Mouse (Mus musculus) right cerebral cortex, adult 2 months (tissue): Measurements from ENCODE around the gene Piezo1.
A peak's percentile ranks its signal among the peaks of the same experiment; 100 is the strongest.
"Not testable (repeated sequence)": the region's sequence is repeated elsewhere in the genome, so short reads cannot be mapped to it uniquely, and the experiment has no call there.

ENCODE experiments used
- DNase-seq, 2 experiments: peaks; one replicate each; pipeline ENCODE4 v3.0.0; 2021 to 2022; ENCODE audit warnings: low spot score in 2 of 2

Gene Piezo1

DNA sequence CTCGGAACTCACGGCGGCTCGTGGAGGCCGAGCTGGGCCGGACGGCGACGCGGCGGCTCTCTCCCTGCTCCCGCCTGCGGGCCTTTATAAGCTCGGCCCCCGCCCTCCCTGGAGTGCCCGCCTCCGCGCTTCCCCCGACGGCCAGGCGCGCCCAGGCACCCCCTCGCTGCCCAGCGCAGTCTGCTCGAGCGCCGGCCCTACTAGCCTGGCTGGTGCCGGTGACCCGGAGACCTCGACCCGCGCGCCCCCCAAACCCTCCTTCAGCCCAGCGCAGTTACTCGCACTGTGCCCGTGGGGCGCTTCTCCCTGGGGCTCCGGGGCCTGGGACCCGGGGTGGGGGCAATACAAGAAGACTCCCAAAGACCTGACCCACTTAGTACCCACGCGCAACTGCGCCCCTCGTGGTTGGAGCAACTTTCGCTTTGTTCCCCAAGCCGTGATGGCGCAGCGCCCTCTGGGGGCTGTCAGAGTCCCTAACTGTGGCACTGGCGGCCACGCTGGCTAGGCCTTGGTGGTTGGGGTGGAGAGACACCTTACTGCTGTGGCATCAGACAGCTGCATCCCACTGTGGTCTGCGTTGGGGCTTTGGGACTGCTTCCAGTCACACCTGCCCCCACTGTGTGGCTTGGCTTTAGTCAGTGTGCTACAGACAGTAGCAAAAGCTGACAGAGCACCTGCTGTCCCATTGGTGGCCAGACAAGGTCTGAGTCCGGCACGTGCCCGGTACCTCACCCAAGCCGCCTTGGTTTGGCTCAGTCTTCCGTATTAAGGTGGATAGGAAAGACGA, at the start of gene Piezo1:
TSS of gene Piezo1 (minus strand) at position 65 of the 787 bp plus-strand sequence.
- peak; percentile 82 to 87 for DNase-seq

GRCm38 (mm10) chr8:122600666-122601065, 49.5 kb upstream of the Piezo1 start:
- DNase-seq = no peak

DNA sequence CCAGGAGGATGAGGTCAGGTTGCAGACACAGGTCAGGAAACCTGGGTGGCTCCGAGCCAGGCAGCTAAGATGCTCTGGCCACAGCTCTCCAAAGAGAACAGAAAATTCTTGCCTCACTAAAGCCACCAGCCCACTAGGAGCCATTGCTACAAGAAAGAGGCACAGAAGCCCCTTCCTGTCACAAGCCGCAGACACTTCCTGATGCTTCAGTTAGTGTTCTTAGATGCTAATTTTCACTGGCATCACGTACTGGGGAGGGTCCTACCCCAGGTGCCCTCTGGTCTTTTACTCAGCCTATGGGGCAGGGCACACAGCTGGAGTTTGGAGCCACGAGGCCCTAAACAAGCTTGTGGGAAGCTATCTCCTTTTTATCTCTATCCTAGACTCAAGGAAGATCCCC, 44.9 kb upstream of the Piezo1 start:
- no peak for DNase-seq

GRCm38 (mm10) chr8:122593783-122594507, 42.8 kb upstream of the Piezo1 start:
- no peak for DNase-seq

- no peak for DNase-seq
These were observed 42.1 kb upstream of the Piezo1 start for GRCm38 (mm10) chr8:122593240-122593639.

DNA sequence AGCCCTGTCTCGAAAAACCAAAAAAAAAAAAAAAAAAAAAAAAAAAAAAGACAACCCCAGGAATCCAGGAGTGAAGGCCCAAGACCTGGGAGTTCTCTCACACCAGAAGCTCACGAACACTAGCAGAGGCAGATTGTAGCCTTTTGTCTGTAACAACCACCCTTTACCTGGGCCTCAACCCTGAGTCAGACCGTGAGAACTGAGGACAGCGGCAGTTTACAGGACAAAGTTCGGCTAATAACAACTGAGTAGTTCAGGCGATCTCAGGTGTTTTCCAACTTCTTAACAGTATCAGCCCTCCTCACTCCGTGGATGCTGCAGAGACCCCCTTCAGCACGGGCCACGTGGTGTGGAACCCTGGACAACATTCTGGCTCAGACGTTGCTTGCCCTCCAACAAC, 35.6 kb upstream of the Piezo1 start:
- no peak for DNase-seq

DNA sequence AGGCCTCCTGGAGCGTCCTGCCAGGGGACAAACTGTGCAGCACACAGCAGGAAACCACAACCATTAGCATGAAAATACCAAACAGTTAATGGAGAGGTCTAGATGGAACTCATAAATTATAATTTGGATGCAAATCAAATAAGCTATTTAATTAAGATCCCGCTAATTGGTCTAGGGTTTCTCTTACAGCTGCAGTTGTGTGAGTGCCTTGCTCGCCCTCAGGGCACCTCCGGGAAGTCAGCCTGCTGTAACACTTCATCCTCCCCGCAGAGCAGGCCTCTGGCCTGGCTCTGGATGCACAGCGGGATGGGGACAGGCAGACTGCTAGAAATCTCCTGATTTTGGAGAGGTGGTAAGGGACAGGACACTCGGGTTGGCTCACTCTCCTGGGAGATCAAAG, 35.0 kb upstream of the Piezo1 start:
- no peak for DNase-seq

DNA sequence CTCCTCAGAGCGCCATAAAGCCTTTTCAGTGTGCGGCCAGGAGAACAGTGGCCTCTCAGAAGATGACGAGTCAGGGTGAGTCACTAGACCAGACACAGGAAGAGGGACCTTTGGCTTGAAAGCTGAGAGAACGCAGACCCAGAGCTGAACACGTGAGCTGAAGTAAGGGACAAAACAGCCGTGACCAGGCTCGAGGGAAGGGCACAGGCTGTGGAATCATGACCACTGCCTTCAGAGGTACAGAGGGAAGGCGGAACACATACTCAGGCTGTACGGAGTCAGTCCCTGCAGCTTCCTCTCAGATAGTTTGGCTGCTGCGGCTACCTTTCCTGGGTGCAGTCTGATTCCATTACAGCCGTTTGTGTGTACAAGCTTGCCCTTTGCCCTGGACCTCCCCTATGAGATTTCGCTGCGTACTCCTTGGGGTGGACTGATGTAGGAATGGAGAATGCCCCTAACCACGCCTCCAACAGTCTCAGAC, 34.3 kb upstream of the Piezo1 start:
- no peak for DNase-seq

DNA sequence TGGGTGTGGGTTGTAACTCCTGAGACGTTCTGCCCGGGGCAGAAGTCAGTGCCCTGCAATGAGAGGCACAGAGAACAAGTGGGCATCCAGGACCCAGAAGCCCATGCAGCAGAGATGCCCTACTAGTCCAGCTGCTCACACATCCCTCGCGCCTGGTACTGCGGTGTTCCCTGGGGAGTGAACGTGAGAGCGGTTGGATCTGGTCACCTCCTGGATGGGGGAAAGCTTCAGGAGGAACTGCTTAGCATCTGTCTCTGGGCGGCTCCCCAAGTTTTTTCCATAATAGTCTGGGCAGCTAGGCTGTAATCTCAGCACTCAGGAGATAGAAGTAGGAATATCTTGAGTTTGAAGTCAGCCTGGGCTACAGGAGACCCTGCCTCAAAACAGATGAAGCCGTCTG, 33.9 kb upstream of the Piezo1 start:
- DNase-seq = no peak

DNA sequence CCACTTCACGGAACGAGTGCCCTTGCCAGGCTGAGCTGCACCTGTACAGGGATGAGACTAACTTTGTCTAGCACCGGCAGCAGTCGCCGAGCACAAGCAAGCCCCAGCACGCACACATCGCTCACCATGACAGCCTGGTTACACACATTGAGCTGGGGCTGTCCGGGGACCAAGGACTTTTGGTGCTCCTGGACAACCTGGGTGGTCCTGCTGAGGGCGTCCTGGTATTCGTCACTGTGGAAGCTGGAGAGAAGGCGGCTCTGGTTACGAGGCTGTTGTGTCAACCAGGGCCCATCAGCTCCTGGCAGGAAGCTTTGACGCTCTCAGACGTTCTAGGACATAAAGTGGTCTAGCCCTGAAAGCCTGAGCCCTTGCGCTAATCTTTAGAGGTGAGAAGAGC, 29.8 kb upstream of the Piezo1 start:
- no peak for DNase-seq

DNA sequence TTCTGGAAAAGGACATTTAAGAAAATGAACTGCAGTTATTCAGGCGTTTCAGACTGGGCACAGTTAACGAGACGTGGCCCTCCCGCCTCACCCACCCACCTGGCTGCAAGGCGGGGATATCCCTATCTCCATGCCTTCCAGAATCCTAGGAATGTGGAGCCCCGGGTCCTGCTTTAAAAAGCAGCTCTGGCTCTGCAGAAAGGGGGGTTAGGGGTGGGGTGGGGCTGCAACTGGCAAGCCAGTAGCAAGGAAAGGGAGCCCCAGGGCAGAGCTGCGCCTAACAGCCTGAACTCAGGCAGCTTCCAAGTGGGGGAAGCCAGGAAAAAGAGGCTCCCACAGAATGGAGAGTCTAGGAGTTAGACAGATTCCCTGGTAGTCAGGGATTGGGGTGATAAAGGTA, 28.1 kb upstream of the Piezo1 start:
- DNase-seq = no peak

DNA sequence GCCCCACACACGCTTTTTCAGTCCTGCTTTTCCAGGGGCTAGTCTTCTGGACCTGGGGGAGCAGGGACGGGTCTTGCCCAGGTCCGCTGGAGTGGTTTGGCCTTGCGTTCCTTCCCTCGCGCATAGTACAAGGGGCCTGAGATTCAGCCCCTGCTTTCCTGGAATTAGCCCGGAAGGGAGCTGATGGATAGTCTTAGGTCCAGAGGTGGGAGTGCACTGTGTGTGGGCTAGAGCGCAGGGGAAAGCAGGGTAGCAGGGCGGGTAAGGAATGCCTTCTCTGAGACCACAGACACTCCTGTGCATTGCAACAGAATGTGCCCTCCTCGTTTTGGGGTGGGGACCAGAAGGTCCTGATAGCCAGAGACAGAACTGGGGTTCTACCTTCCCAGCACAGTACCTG, 26.0 kb upstream of the Piezo1 start:
- DNase-seq = no peak

DNA sequence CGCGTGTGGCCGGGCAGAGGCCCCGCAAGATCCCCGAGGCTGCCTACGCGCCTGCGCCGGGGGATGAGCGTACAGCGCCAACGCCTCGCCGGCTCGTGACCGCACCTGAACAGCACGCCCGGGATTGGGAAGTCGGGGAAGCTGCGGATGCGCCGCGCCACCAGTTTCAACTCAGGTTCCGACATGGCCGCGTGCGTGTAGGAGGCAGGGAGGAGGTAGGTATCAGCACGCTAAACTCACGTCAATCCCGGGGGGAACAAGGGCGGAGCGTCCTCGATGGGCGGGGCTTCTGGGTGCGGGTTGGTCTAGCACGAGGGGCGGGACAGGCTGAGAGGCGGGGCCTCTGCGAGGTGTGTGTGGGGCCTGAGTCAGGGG, 25.5 kb upstream of the Piezo1 start, which contains the start of gene Aprt:
TSS of gene Aprt (minus strand) at position 262 of the 375 bp plus-strand sequence.
- peak; percentile 93 to 94 for DNase-seq

GRCm38 (mm10) chr8:122575735-122576647, 24.9 kb upstream of the Piezo1 start:
- DNase-seq = no peak

- DNase-seq = no peak
These were observed 24.2 kb upstream of the Piezo1 start for GRCm38 (mm10) chr8:122575286-122575685.

DNA sequence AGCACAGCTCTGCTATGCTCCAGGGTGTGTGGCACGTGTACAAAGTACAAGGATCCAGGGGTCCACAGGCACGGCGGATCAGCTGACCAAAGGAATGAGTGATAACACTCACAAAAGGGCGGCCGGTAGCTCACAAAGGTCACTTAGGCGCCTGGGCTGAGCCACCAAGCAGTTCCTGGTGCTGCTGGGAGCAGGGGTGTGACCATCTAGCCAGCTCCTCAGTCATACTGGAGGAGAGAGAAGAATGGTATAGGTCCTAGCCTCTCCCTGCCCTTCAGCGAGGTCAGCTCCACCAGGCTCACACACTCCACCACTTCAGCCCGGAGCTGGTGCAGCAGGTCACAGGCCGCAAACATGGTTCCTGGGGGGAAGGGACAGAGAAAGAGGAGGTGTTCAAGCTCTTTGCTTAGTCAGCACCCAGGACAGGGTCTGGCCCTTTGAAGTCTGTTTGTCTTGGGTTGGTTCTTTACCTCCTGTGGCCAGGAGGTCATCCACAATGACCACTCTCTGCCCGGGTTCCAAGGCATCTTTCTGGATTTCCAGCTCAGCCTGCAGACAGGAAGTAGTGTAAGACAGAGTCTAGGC, 23.6 kb upstream of the Piezo1 start:
- no peak for DNase-seq

- DNase-seq = no peak
These were observed 23.1 kb upstream of the Piezo1 start for GRCm38 (mm10) chr8:122574264-122574663.

DNA sequence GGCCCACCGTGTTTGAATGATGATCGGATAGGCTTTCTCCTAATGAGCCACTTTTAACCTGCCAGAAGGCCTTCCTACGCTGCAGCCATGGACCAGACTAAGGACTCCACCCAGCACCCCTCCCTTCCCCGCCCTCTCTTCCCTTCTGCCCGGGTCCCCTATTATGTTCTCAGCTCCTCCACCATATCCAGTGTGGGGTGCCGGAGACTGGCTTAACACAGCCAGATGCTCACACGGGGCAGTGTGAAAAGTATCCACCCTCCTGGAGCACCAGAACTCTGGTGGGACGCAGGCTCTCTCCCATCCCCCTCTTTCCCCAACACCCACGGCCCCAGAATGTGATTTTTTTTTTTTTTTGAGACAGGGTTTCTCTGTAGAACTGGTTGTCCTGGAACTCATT, 22.4 kb upstream of the Piezo1 start:
- no peak for DNase-seq

DNA sequence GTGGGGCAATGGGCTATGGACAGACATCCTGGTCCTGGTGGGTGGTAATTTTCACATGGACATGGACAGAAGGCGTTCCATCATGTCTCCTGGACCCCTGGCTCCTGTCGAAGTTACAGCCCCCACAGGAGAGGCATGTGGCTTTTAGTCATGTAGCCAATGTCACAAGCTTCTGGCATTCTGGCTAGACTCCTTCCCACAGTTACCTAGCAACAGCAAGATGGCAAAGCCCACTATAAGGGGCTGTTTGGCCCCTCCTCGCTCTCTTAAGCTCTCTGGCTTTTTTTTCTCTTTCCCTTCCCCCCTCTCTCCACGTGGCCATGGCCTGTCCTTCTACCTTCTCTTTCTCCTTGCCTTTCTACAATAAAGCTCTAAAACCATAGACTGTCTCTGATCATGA, 22.0 kb upstream of the Piezo1 start:
- not testable (repeated sequence) for DNase-seq

GRCm38 (mm10) chr8:122572751-122573150, 21.6 kb upstream of the Piezo1 start:
- DNase-seq = no peak

- DNase-seq = no peak
These were observed 20.7 kb upstream of the Piezo1 start for GRCm38 (mm10) chr8:122571750-122572267.
